Mouse (Mus musculus) right cerebral cortex, postnatal 25 days (tissue): ENCODE data around the gene Sap30bp.

ENCODE experiments used
- DNase-seq: peaks from one replicate; pipeline ENCODE4 v3.0.0; 2022

Sap30bp gene

GRCm38 (mm10) chr11:115959018-115959417 lies 25.9 kb downstream of the Sap30bp start:
- no peak for DNase-seq

DNA sequence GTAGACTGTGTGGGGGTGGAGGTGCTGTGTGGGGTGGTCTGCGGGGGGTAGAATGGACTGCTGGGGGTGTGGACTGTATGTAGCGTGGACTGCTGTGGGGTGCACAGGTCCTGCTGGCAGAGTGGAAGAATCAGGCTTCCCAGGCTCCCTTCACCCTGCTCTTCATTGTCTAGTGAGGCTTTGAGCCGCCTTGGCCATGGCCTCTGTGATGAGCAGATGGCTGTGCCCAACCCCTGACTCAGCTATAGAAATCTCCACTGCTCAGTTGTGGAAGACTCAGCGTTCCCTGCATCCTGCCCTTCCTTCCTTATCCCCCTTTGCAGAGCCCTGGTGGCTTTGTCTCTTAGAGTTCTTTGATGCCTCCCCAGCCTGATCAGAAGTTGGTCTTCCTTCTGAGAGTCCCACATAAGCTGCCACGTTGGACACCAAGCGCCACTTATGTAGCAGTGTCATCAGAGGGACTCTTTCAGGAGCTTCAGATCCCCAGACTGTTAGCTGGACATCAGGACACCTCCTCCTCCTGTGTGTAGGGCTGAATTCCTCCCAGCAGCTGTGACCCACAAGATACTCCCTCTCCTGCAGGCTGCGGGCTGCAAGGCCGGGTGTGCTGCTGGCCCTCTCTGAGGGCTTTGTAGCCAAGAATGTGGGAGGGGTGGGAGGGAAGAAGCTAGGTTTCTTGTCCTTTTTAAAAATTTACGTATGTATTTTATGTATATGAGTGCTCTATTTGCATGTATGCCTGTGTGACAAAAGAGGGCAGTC lies 29.8 kb downstream of the Sap30bp start:
- DNase-seq: no peak

DNA sequence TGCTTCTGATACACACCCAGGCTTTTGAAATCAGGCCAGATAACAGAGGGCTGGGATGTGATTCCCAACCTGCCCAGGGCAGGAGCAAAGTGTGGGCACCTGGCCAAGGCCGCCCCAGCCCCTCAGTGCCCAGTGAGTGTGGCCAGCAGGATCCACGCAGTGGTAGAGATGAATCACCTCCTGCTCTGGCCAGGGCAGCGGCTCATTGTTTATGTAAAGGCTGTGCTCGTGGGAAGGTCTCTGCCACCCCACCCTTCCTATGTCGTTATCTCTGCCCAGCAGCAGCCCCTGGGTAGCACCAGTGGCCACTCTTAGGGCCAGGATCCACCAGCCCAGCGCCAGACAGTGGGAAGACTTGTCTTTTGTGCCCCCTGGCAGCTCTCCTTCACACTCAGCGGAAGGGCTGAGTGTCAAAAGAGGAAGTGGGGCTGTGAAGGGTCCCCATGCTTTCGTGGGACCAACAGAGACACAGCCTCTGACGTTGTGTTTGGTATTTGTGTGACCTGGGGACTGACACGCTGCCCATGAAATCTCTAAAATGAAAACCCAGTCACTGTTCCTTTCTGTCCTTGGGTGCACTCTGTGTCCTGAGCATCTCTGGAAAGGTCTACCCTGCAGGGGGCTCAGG lies 32.0 kb downstream of the Sap30bp start:
- DNase-seq: no peak

DNA sequence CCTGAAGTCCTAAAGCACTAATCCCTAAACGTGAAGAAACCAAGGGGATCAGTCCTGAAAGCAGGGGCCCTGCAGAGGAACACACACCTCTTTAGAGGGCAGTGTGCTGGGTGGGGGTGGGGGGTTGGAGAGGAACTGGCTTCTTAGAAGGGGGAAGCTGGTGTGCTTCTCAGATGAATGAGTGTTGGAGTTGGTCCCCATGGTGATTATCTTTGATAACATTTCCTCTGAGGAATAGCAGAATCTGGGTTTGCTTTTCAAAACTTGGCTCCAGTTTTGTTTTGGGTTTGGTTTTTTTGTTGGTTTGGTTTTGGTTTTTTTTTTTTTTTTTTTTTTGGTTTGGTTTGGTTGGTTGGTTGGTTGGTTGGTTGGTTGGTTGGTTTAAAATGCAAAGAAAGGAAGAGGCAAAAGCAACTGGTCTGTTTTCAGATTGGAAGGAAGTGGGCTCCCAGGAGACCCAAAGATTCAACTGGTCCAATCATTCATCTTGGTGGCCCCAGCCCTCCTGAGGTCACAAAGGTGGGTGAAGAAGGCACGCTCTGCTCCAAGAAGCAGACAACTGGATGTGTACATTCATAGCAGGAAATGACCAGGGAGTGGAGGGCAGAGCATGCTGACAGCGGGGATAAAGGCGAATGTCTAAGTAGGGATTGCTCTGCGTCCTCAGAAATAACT lies 35.8 kb downstream of the Sap30bp start:
- no peak for DNase-seq

DNA sequence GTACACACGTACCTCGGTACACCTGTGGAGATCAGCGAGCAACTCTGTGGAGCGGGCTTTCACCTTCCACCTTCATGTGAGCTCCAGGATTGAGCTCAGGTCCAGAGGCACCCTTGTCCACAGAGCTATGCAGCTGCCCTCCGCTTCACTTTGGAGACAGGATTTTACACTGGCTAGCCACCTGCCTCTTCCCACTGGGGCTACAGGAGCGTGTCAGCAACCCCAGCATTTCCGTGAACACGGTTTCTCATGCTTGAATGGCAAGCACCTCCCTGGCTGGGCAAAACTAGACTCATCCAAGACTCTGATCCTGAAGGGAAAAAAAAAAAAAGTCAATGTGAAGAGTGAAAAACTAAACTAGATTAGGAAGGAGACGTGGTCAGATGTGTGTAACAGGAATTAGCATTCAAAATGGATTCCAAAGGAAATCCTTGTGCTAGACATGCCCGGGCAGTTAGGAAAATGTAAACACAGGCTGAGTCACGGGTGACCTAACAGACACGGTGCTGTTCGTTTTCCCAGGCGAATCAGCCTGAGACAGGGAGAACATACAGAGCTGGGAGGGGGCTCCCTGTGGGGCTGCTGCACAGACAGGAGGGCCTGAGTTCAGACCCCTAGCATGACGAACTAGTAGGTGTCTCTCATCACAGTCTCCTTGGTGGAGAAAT lies 37.1 kb downstream of the Sap30bp start:
- no peak for DNase-seq

- DNase-seq: no peak
Measured at GRCm38 (mm10) chr11:115971016-115971415, 37.9 kb downstream of the Sap30bp start.

DNA sequence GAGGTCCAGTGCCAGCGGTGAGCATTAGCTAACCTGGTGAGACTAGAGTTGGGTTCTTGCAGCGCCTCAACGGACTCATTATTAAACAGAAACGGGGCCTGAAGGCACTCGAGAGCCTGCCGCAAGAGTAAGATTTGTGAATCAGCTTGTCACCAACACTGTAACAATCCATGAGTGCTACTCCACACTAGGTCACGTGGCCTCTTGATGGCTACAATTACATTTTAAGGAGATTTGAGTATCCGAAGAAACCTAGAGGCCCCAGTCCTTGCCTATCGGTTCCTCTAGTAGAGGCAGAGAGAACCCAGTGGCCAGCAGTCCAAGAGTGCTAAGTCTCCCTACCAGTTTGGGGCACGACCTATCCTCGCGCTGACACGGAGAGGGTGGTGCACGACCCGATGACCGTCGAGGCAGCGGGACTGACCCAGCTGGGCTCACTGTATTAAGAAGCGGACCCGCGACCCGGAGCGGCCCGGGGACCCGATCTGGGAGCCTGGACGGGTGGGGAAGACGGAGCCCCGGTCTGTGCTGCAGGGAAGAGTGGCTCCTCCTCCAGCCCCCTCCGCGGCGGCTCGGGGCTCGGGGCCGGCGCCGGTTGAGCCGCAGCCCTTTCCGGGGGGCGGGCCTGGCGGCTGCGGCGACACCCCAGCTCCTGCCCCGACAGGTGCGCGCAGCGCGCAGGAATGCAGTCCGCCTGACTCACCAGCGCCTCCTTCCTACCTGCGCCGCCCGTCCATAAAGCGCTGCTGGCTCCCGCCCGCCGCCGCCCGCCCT lies 41.4 kb downstream of the Sap30bp start, which contains the start of gene Itgb4:
Gene Itgb4 (plus strand): TSS at position 401 of the 774 bp plus-strand sequence.
- no peak for DNase-seq

- no peak for DNase-seq
Measured at GRCm38 (mm10) chr11:115975083-115975420, 42.0 kb downstream of the Sap30bp start.

DNA sequence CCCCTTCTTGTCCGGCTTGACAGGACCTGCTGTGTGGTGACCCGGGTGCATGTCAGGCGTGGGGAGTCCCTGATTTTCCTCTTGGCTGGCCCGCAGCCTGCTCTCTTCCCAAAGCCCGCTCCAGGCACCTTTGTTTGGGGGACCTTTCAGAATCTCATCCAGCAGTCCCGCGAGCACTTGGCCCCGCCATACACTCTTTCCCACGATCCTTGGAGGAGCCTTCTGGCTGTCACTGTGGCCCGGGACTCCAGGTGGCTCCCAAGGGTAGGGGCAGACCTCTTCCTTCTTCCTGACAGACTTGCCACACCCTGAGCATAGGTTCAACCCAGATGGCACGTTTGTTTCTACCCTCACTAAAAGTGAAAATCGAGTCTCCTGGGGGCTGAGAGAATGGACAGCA lies 42.5 kb downstream of the Sap30bp start:
- no peak for DNase-seq

GRCm38 (mm10) chr11:115982472-115982871 lies 49.4 kb downstream of the Sap30bp start:
- DNase-seq: no peak

GRCm38 (mm10) chr11:115983291-115983690 lies 50.2 kb downstream of the Sap30bp start:
- DNase-seq: no peak

DNA sequence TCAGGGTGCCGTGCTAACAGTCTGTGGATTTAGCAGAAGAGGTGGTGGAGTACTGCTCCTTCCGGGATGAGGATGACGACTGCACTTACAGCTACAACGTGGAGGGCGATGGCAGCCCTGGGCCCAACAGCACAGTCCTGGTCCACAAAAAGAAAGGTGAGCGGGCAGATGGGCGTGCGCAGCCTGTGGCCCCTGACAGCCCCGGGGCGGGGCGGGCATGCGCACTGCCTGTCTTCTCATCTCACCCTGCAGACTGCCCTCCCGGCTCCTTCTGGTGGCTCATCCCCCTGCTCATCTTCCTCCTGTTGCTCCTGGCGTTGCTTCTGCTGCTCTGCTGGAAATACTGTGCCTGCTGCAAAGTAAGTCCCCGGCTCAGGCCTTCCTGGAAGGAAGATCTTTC lies 56.6 kb downstream of the Sap30bp start:
- no peak for DNase-seq

GRCm38 (mm10) chr11:115992098-115992497 lies 59.0 kb downstream of the Sap30bp start:
- no peak for DNase-seq

DNA sequence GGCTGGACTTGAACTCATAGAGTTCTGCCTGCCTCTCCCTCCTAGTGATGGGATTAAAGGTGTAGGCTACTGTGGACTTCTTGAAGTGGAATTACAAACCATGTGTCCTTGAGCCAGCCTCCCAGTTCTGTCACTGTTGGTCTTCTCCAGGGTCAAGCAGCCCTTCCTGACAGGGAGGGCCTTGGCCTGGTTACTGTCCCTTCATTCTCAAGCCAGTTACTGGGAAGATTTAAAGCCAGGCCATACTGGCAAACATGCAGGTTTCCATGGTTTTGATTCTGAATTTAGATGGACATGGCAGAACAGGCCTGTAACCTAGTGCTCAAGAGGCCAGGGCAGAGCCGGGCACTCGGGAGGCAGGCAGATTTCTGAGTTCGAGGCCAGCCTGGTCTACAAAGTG lies 62.2 kb downstream of the Sap30bp start:
- no peak for DNase-seq

- no peak for DNase-seq
Measured at GRCm38 (mm10) chr11:115997047-115997446, 64.0 kb downstream of the Sap30bp start.

DNA sequence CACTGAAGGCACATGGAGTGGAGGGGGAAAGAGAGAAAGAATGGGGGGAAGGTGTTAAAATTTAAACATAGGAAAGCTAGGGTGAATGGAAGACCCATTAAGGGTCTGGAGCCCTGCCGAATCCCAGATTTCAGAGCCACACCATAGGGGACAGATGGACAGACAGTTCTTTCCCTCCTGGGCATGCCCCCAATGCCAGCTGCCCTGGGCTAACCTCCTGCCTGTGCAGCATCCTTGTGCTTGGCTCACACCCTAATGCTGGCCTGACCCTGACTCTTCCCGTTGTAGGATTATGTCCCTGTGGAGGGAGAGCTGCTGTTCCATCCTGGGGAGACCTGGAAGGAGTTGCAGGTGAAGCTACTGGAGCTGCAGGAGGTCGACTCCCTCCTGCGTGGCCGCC lies 64.6 kb downstream of the Sap30bp start:
- no peak for DNase-seq

DNA sequence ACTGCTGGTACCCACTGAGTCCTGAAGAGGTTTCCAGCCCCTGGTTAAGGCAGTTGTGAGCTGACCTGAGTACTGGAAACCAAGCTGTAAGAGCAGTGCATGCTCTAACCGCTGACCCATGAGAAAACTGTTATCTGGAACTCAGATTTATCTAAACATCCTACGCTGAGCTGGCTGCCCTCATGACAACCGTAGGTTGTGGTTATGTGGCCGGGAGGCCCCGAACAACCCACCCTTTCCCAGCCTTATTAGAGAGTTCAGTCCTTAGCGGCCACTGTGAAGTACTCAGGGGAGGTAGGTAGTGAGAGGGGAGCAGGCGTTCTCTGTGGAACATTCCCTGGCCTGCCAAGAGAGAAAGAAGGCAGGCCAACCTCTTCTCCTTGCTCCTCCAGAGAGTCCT lies 65.9 kb downstream of the Sap30bp start:
- no peak for DNase-seq

DNA sequence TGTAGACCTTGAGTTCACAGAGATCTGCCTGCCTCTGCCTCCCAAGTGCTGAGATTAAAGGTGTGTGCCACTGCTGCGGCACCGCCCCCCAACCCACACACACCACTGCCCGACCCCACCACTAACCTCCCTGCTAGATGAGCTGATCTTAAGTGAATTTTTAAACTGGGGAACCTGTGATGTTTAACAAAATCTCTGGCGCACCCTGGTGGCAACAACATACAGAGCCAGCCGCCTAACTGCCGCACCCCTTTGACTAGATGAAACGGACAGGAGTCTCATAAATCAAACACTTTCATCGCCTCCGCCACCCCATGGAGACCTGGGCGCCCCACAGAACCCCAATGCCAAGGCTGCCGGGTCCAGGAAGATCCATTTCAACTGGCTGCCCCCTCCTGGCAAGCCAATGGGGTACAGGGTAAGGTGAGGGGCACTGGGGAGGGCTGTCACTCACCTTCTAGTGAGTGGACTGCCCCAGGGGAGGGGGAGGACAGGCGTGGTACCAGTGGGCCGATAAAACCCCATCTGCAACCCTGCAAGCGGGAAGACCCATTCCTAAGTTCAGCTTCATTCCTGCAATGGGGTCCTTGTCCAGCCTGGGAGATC lies 66.6 kb downstream of the Sap30bp start:
- peak; percentile 55 for DNase-seq

- DNase-seq: no peak
Measured at GRCm38 (mm10) chr11:116000607-116001006, 67.5 kb downstream of the Sap30bp start.

DNA sequence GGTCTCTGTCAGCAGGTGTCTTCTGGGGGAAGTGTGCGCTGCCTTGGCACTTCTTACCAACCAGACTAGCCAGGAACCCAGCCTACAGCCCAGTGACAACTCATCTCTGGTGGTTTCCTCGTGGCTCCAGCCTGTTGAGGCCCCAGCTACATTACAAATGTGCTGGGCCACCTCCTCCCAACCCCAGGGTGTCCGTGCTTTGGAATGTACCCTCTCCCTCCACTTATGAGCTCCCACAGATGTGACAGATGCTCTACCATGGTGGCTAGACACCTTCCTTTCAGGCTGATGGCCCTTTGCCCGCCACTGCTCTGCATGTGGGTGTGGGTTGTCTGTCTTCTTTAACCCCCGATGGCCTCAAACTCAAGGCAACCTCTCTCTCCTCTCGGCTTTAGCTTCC lies 68.6 kb downstream of the Sap30bp start:
- no peak for DNase-seq

DNA sequence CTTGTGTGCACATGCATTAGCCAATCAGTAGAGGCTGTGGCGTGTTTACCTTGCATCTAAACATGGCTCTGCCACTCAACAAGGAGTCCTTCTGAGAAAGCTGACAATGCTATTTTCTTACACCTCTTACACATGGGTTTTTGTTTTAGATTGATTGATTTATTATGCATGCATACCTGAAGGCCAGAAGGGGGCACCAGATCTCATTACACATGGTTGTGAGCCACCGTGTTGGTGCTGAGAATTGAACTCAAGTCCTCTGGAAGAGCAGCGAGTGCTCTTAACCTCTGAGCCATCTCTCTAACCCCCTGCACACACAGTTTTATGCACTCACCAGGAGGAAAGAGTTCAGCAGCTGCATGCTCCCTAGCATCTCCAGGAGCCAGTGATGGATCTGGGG lies 69.8 kb downstream of the Sap30bp start:
- no peak for DNase-seq

DNA sequence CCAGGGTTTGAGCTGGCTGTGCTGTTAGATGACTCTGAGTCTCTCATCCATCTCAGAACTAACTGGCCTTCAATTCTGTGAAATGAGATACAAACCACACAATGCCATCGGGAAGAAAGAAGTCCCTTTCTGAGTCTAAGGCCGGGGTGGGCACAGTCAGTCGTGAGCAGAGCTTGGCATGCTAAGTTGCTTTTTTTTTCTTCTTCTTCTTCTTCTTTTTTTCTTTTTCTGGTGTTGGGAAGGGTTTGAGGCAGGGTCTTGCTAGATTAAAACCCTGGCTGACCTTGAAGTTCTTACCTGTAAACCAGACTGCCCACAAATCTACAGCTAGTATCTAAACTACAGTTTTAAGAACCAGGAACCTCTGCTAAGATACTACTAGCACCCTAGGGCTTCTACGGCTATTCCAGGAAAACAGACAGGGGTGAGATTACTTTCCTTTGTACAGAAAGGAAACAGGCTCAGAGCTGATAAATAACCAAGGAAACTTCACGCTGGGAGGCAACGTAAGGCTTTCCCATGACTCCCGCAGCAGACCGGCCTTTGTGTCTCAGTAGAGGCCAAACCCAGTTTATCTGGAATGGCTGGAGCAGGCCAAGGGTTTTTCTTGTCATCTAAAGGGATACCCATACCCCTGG lies 71.2 kb downstream of the Sap30bp start:
- no peak for DNase-seq
